Mouse (Mus musculus): ENCODE results near the gene Ltbr. TPM values are rescaled to one million over a fixed set of nuclear protein-coding genes. Genes with fewer than 3 reads are reported as not detected.

Ltbr gene
- total and polyA plus RNA-seq, 3 experiments, result not detected

- TF ChIP-seq MEF2A (IDR thresholded peaks at IDR 0.05; ENCODE audit: borderline replicate concordance, low read depth, low read length) (no peak), PAX5 (IDR thresholded peaks at IDR 0.05; ENCODE audit: low read length) (no peak), SMC3 (IDR thresholded peaks at IDR 0.05; ENCODE audit: low read depth, low read length) (peak; percentile 13; the same call in 1 of the 2 replicates), USF2 (conservative IDR thresholded peaks at IDR 0.05; ENCODE audit: low read depth, low read length) (no peak), CTCF (conservative IDR thresholded peaks at IDR 0.05 in 1 of 2, IDR thresholded peaks at IDR 0.05 in 1 of 2; ENCODE audit: low read depth in 2 of 2, low read length in 2 of 2) (peak in 1 of 2 experiments; percentile 42; a peak in 2 of 4 replicates), RAD21 (IDR thresholded peaks at IDR 0.05; ENCODE audit: low read depth, low read length) (peak; percentile 35)
- H3K9me3 ChIP-seq (replicated peaks; ENCODE audit: low read length), result peaks cover 11% of the 10 kb centered on the region
- no peak overlapping the region for H3K4me2 ChIP-seq (ENCODE audit: insufficient read depth, low read depth, poor library complexity, severe bottlenecking)
- no peaks in the 10 kb centered on the region for H3K79me2 ChIP-seq (replicated peaks; ENCODE audit: control insufficient read depth, extremely low read depth, insufficient read depth, poor library complexity, severe bottlenecking)
- dilution Hi-C loops (cut with MboI; ENCODE audit: extremely low pct_ligation_motif_present, extremely low pct_unique_long_range_greater_than_20kb, low sequenced_read_pairs) (no loop called here), in situ Hi-C loops (cut with MboI; ENCODE audit: low pct_ligation_motif_present, low pct_unique_long_range_greater_than_20kb, low sequenced_read_pairs) (no loop called here)
- no peak overlapping the region for H3K4me3 ChIP-seq (replicated peaks in 1 of 3; ENCODE audit: low read depth in 2 of 3, low read length in 2 of 3, poor library complexity in 1 of 3)
- H3K27ac ChIP-seq (ENCODE audit: insufficient read depth, low read depth), result no peak overlapping the region
- DNase-seq (ENCODE audit: extremely low read depth), result no peak
- no peaks in the 10 kb centered on the region for H3K36me3 ChIP-seq (replicated peaks in 1 of 2; ENCODE audit: control insufficient read depth in 1 of 2, insufficient read depth in 1 of 2, low read length in 1 of 2)
- no peak overlapping the region for H3K9ac ChIP-seq (ENCODE audit: insufficient read depth, low read depth)
- peaks cover 93% of the 10 kb centered on the region for H3K27me3 ChIP-seq (replicated peaks)
- H3K4me1 ChIP-seq (ENCODE audit: control insufficient read depth in 1 of 2, insufficient read depth in 2 of 2), result peaks cover 8 to 11% of the 10 kb centered on the region in 2 experiments
Measured at GRCm38 (mm10) chr6:125361467-125362291, 48.0 kb upstream of the Ltbr start.

- in situ Hi-C loops (cut with MboI; ENCODE audit: low pct_ligation_motif_present, low pct_unique_long_range_greater_than_20kb, low sequenced_read_pairs), result no loop called here
- TF ChIP-seq IRF4 (IDR thresholded peaks at IDR 0.05; ENCODE audit: low read depth, low read length), result peak; percentile 87
- TF ChIP-seq KAT2A (IDR thresholded peaks at IDR 0.05; ENCODE audit: insufficient replicate concordance, low read length), result 0 out of 2 replicates have a peak, but pooled peaks have one; percentile 30
- TF ChIP-seq BHLHE40 (IDR thresholded peaks at IDR 0.05; ENCODE audit: low read depth, low read length), result peak; percentile 94
- TF ChIP-seq NRF1 (IDR thresholded peaks at IDR 0.05; ENCODE audit: low read depth, low read length), result no peak
- TF ChIP-seq MAFK (IDR thresholded peaks at IDR 0.05; ENCODE audit: insufficient replicate concordance, low read length), result peak; percentile 83
- no peak for TF ChIP-seq JUN (IDR thresholded peaks at IDR 0.05; ENCODE audit: insufficient read depth, low read depth, low read length)
- TF ChIP-seq EP300 (IDR thresholded peaks at IDR 0.05; ENCODE audit: low read length), result peak; percentile 74
Measured at GRCm38 (mm10) chr6:125360846-125361245, 47.2 kb upstream of the Ltbr start.

More at GRCm38 (mm10) chr6:125360846-125361245, 47.2 kb upstream of the Ltbr start:
- Histone ChIP-seq H3K27ac (ENCODE audit: insufficient read depth, low read depth) (no peak overlapping the region), H3K9me3 (replicated peaks; ENCODE audit: low read length) (peaks cover 7% of the 10 kb centered on the region), H3K79me2 (replicated peaks; ENCODE audit: control insufficient read depth, extremely low read depth, insufficient read depth, poor library complexity, severe bottlenecking) (no peaks in the 10 kb centered on the region), H3K4me1 (ENCODE audit: control insufficient read depth in 1 of 2, insufficient read depth in 2 of 2) (peaks cover 8 to 11% of the 10 kb centered on the region in 2 experiments), H3K4me3 (replicated peaks in 1 of 3; ENCODE audit: low read depth in 2 of 3, low read length in 2 of 3, poor library complexity in 1 of 3) (no peak overlapping the region), H3K4me2 (ENCODE audit: insufficient read depth, low read depth, poor library complexity, severe bottlenecking) (peak overlapping the region; percentile 39; the same call in 1 of the 2 replicates), H3K27me3 (replicated peaks) (peaks cover 94% of the 10 kb centered on the region), H3K36me3 (replicated peaks in 1 of 2; ENCODE audit: control insufficient read depth in 1 of 2, insufficient read depth in 1 of 2, low read length in 1 of 2) (no peaks in the 10 kb centered on the region), H3K9ac (ENCODE audit: insufficient read depth, low read depth) (no peak overlapping the region)
- dilution Hi-C loops (cut with MboI; ENCODE audit: extremely low pct_ligation_motif_present, extremely low pct_unique_long_range_greater_than_20kb, low sequenced_read_pairs), result no loop called here
- DNase-seq (ENCODE audit: extremely low read depth), result peak; percentile 61

Data from CH12.LX (cell line).